In genomic region chr3:86812689-86813088, GRCm38 (mm10) we compare ENCODE assay signal across 8 mouse cellular contexts.
DNase-seq lines count a peak whose midpoint lies in the region; TF ChIP-seq lines count a peak whose summit lies in the region.

No protein-coding gene starts in this region.

- no peak overlapping the region for H3K27ac ChIP-seq in cerebellum, adult 2 months (ENCODE audit: insufficient read depth, low read length)
- H3K27ac ChIP-seq in hindbrain, embryonic 10.5 days: no peak overlapping the region

- peaks cover 20% of the 10 kb centered on the region; the same call in 1 of the 2 replicates for H3K36me3 ChIP-seq in hindbrain, embryonic 10.5 days

- H3K4me3 ChIP-seq in cerebellum, adult 2 months (replicated peaks; ENCODE audit: insufficient read depth, low read depth, low read length): no peak overlapping the region
- no peak overlapping the region for H3K4me3 ChIP-seq in hindbrain, embryonic 10.5 days

- peak; percentile 84 for DNase-seq in MEL-GATA-1-ER (ENCODE audit: extremely low read depth, low read depth)
- DNase-seq in cerebellum, adult 2 months: peak; percentile 79 to 81
- DNase-seq in forelimb bud, embryonic 11.5 days (ENCODE audit: low read depth, low spot score): peak; percentile 84
- DNase-seq in hindbrain, embryonic 10.5 days (ENCODE audit: low spot score): peak; percentile 74
- DNase-seq in layer of hippocampus, adult 9-10 months (ENCODE audit: low spot score): peak; percentile 67
- DNase-seq in lung, postnatal 25 days (ENCODE audit: low spot score): peak; percentile 83
- peak; percentile 95 for DNase-seq in retina, embryonic 14.5 days (ENCODE audit: low spot score)
- peak; percentile 72 to 77 for DNase-seq in thymus, postnatal 36 days

- peak; percentile 85 for TF ChIP-seq CTCF in cerebellum, adult 2 months (IDR thresholded peaks at IDR 0.05; ENCODE audit: borderline replicate concordance, insufficient read depth, low read depth, low read length)

- no peaks in the 10 kb centered on the region for H3K9me3 ChIP-seq in hindbrain, embryonic 10.5 days

- peaks cover 10% of the 10 kb centered on the region for H3K4me1 ChIP-seq in cerebellum, adult 2 months (ENCODE audit: control insufficient read depth, insufficient read depth, low read length)
- H3K4me1 ChIP-seq in hindbrain, embryonic 10.5 days (replicated peaks): no peaks in the 10 kb centered on the region

- H3K27me3 ChIP-seq in cerebellum, adult 2 months (ENCODE audit: control insufficient read depth, insufficient read depth, low read length): no peaks in the 10 kb centered on the region
- H3K27me3 ChIP-seq in hindbrain, embryonic 10.5 days (ENCODE audit: insufficient read depth, poor library complexity, severe bottlenecking): no peaks in the 10 kb centered on the region

- 13% methylated on average over 3 of the region's 3 CpGs for WGBS in cerebellum, adult 2 months
- 18% methylated on average over 3 of the region's 3 CpGs for WGBS in hindbrain, embryonic 10.5 days

- TF ChIP-seq POLR2A in cerebellum, adult 2 months (IDR thresholded peaks at IDR 0.05; ENCODE audit: borderline replicate concordance, insufficient read depth, low read length): no peak
